Mouse (Mus musculus) bone marrow macrophage, adult 2 months (primary cell): ENCODE measurements around the gene Brinp2. TPM values are rescaled to one million over a fixed set of nuclear protein-coding genes. Genes with fewer than 3 reads are reported as not detected.

Experiments used
- H3K27ac ChIP-seq: 2 replicates; pipeline ENCODE4 v1.5.1; 2012; ENCODE audit warnings: low read depth, low read length; ENCODE audit not compliant: insufficient read depth
- H3K4me1 ChIP-seq: 2 replicates; pipeline ENCODE4 v1.6.1; 2012; ENCODE audit warnings: low read length; ENCODE audit not compliant: control insufficient read depth, insufficient read depth
- H3K4me3 ChIP-seq: 2 replicates; pipeline ENCODE4 v1.5.1; 2012; ENCODE audit warnings: mild to moderate bottlenecking, low read length, moderate library complexity; ENCODE audit not compliant: insufficient read depth
- CTCF ChIP-seq: IDR thresholded peaks from 2 replicates; pipeline ENCODE4 v1.5.1; 2012; ENCODE audit warnings: low read depth, mild to moderate bottlenecking, low read length, moderate library complexity
- POLR2A ChIP-seq: IDR thresholded peaks from 2 replicates; pipeline ENCODE4 v1.6.1; 2012; ENCODE audit warnings: mild to moderate bottlenecking, low read depth, low read length, borderline replicate concordance
- polyA plus RNA-seq: library from polyadenylated mRNA; stranded (reverse); fragments of >200 nt; gene quantifications from 2 replicates; pipeline ENCODE4 v1.2.4, GENCODE M21; 2012; ENCODE audit not compliant: missing spikeins, insufficient read depth, insufficient read length

The Brinp2 gene
- polyA plus RNA-seq, 1 experiment = not detected

- Histone ChIP-seq H3K4me1 (no peaks in the 10 kb centered on the region), H3K27ac (no peak overlapping the region), H3K4me3 (no peak overlapping the region)
- TF ChIP-seq CTCF (no peak), POLR2A (no peak)
These were observed 153.2 kb downstream of the Brinp2 start for GRCm38 (mm10) chr1:158202932-158203331.

Other genes with a start within 250 kb of the Brinp2 start
- not detected in 2 replicates for gene Astn1, start 5.9 kb upstream of the Brinp2 start, polyA plus RNA-seq